Mouse (Mus musculus): ENCODE results near the gene Rnase1.
"Not testable (repeated sequence)": the region's sequence is repeated elsewhere in the genome, so short reads cannot be mapped to it uniquely, and the experiment has no call there.

DNA sequence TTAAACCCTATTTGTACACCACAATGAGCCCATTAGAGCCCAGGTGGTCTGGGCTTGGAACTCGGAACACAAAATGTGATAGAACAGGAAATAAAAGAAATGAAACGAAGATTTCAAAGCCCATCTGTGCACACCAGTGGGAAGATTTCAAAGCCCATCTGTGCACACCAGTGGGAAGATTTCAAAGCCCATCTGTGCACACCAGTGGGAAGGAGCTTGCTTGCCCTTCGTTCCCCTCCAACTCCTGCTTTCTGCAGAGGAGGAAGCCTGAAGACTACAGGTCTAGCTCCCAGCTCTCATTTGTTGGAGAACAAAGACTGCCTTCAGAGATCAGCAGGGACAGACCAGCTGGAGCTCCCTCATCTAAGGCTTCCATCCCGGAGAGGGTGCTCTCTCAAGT, 26.4 kb upstream of the Rnase1 start:
- not testable (repeated sequence) for TF ChIP-seq POLR2A (IDR thresholded peaks at IDR 0.05; ENCODE audit: borderline replicate concordance, extremely low read depth, low read depth, low read length); CTCF (IDR thresholded peaks at IDR 0.05; ENCODE audit: insufficient read depth, low read length)
